ENCODE assay signal across 8 mouse cellular contexts in the genomic region with DNA sequence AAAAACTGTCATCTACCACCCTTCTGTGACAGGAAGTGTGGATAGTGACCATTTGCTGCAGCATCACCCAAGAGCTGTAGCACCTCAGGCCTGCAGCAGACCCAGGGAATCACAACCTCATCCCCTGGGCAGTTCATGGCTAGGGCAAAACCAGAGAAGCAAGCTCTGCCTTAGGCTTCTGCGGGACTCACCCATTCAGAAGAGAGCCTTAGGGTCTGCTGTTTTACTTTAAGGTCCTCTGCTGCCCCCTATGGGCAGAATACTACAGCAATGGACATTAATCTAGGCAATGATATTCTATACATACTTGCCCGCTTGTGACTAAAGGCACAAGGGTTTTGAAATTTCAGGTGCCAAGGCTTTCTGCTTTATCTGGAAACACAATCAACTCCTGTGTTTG. TPM values are rescaled to one million over a fixed set of nuclear protein-coding genes. Genes with fewer than 3 reads are reported as not detected.
DNase-seq lines count a peak whose midpoint lies in the region; ATAC-seq and TF ChIP-seq lines count a peak whose summit lies in the region.

No protein-coding gene starts in this region.

- H3K9ac ChIP-seq in kidney, postnatal 0 days (ENCODE audit: low read depth, low read length): no peak overlapping the region
- no peak overlapping the region for H3K9ac ChIP-seq in liver, adult 2 months (ENCODE audit: low read depth, low read length)
- no peak overlapping the region for H3K9ac ChIP-seq in neural tube, embryonic 12.5 days

- H3K4me1 ChIP-seq in kidney, postnatal 0 days (replicated peaks; ENCODE audit: insufficient read depth, low read length): no peaks in the 10 kb centered on the region
- H3K4me1 ChIP-seq in liver, adult 2 months (ENCODE audit: control insufficient read depth, insufficient read depth, low read length): no peaks in the 10 kb centered on the region
- H3K4me1 ChIP-seq in neural tube, embryonic 12.5 days: no peaks in the 10 kb centered on the region
- peaks cover 6% of the 10 kb centered on the region for H3K4me1 ChIP-seq in testis, adult 2 months (ENCODE audit: control insufficient read depth, insufficient read depth, low read length)

- no peaks in the 10 kb centered on the region for H3K36me3 ChIP-seq in kidney, postnatal 0 days (ENCODE audit: insufficient read depth, low read length)
- no peaks in the 10 kb centered on the region for H3K36me3 ChIP-seq in liver, adult 2 months (ENCODE audit: control insufficient read depth, insufficient read depth, low read length)
- no peaks in the 10 kb centered on the region for H3K36me3 ChIP-seq in neural tube, embryonic 12.5 days
- H3K36me3 ChIP-seq in testis, adult 2 months (ENCODE audit: control insufficient read depth, insufficient read depth, low read length): no peaks in the 10 kb centered on the region

- no peaks in the 10 kb centered on the region for H3K27me3 ChIP-seq in kidney, postnatal 0 days (ENCODE audit: insufficient read depth, low read length)
- no peaks in the 10 kb centered on the region for H3K27me3 ChIP-seq in liver, adult 2 months (ENCODE audit: control insufficient read depth, insufficient read depth, low read length)
- no peaks in the 10 kb centered on the region for H3K27me3 ChIP-seq in neural tube, embryonic 12.5 days (replicated peaks)
- H3K27me3 ChIP-seq in testis, adult 2 months (ENCODE audit: control insufficient read depth, insufficient read depth, low read length): no peaks in the 10 kb centered on the region

- peak; percentile 61 for ATAC-seq in granulocyte monocyte progenitor cell, adult 5-6 weeks (replicated peaks; ENCODE audit: poor library complexity, severe bottlenecking)
- ATAC-seq in kidney, postnatal 0 days (replicated peaks; ENCODE audit: low FRiP score, low read depth): peak; percentile 63
- ATAC-seq in neural tube, embryonic 12.5 days (ENCODE audit: low FRiP score, low read depth): peak; percentile 65; the same call in 1 of the 2 replicates

- TF ChIP-seq CTCF in kidney, postnatal 0 days (IDR thresholded peaks at IDR 0.05; ENCODE audit: low read depth): peak; percentile 84
- no peak for TF ChIP-seq CTCF in liver, adult 2 months (IDR thresholded peaks at IDR 0.05; ENCODE audit: low read depth, low read length)
- TF ChIP-seq CTCF in testis, adult 2 months (IDR thresholded peaks at IDR 0.05; ENCODE audit: control insufficient read depth, insufficient read depth, insufficient replicate concordance, low read depth, low read length): peak; percentile 1; the same call in 1 of the 2 replicates

- no peak overlapping the region for H3K4me2 ChIP-seq in kidney, postnatal 0 days (ENCODE audit: low read length)
- H3K4me2 ChIP-seq in neural tube, embryonic 12.5 days (replicated peaks): no peak overlapping the region

- DNase-seq in 3T3-L1 (ENCODE audit: low read depth, low spot score): peak; percentile 95
- peak; percentile 47 to 86 for DNase-seq in adrenal gland, adult (ENCODE audit: inconsistent age in 2 of 2, low spot score in 1 of 2)
- peak; percentile 96 for DNase-seq in embryo, embryonic 10.5 days (ENCODE audit: low spot score)
- peak; percentile 89 for DNase-seq in kidney, postnatal 0 days (ENCODE audit: low spot score)
- DNase-seq in liver, adult 2 months (ENCODE audit: extremely low read depth, low read depth, low spot score): peak; percentile 30

- no peak for TF ChIP-seq POLR2A in liver, adult 2 months (IDR thresholded peaks at IDR 0.05; ENCODE audit: extremely low read depth, insufficient read depth, low read length)
- no peak for TF ChIP-seq POLR2A in testis, adult 2 months (IDR thresholded peaks at IDR 0.05; ENCODE audit: control insufficient read depth, low read depth, low read length)

- no peak overlapping the region for H3K4me3 ChIP-seq in kidney, postnatal 0 days (replicated peaks; ENCODE audit: low read depth, low read length)
- H3K4me3 ChIP-seq in liver, adult 2 months (ENCODE audit: insufficient read depth, low read depth, low read length): no peak overlapping the region
- no peak overlapping the region for H3K4me3 ChIP-seq in neural tube, embryonic 12.5 days
- H3K4me3 ChIP-seq in testis, adult 2 months (ENCODE audit: control insufficient read depth, low read depth, low read length): peak overlapping the region; percentile 10

- H3K9me3 ChIP-seq in kidney, postnatal 0 days (replicated peaks; ENCODE audit: low read length): no peaks in the 10 kb centered on the region
- no peaks in the 10 kb centered on the region for H3K9me3 ChIP-seq in neural tube, embryonic 12.5 days

- no peak overlapping the region for H3K27ac ChIP-seq in kidney, postnatal 0 days
- no peak overlapping the region for H3K27ac ChIP-seq in liver, adult 2 months (replicated peaks; ENCODE audit: insufficient read depth, low read depth, low read length)
- H3K27ac ChIP-seq in neural tube, embryonic 12.5 days: no peak overlapping the region
- H3K27ac ChIP-seq in testis, adult 2 months (ENCODE audit: control insufficient read depth, insufficient read depth, low read depth, low read length): no peak overlapping the region

- 15% methylated on average over 2 of the region's 2 CpGs for WGBS in kidney, postnatal 0 days
- 9% methylated on average over 2 of the region's 2 CpGs for WGBS in liver, adult 2 months
- 11% methylated on average over 2 of the region's 2 CpGs for WGBS in neural tube, embryonic 12.5 days

- H3K79me2 ChIP-seq in liver, adult 2 months (ENCODE audit: control insufficient read depth, insufficient read depth, low read length): no peaks in the 10 kb centered on the region

RNA-seq across cellular contexts. Expression of a gene that starts 54.4 kb away (rescaled TPM):
- total RNA-seq in granulocyte monocyte progenitor cell, adult 5-6 weeks (2014; fragmentation: Nextera tagmentation): not detected in 2 replicates
- not detected in 2 replicates for total RNA-seq in granulocyte monocyte progenitor cell, adult 5-6 weeks (2017)
- polyA plus RNA-seq in kidney, postnatal 0 days (2015; fragmentation: Nextera tagmentation; extraction: Ambion mirVana): 15.2 and 16.4 TPM in 2 replicates
- total RNA-seq in liver, adult 2 months (2014; rRNA removed): 0.07 TPM in 1 of 2 replicates, not detected in the other
- polyA plus RNA-seq in liver, adult 2 months (2012; rRNA removed): not detected in 2 replicates
- 36.0 and 36.7 TPM in 2 replicates for polyA plus RNA-seq in neural tube, embryonic 12.5 days (2016; fragmentation: Nextera tagmentation; extraction: Ambion mirVana)
- polyA plus RNA-seq in testis, adult 2 months (2012; rRNA removed): 72.9 and 81.4 TPM in 2 replicates

Comparison
In these comparisons a context has a peak if more than half of its experiments do, and no peak if none do; other contexts are left out.
1. DNase-seq: peak in every context shown above with its lines; median percentile 96 in embryo, embryonic 10.5 days; 95 in 3T3-L1; 89 in kidney, postnatal 0 days; 66 in adrenal gland, adult; 30 in liver, adult 2 months.
2. RNA of a gene that starts 54.4 kb away (polyA plus RNA-seq): 72.9 to 81.4 TPM in testis, adult 2 months, 36.0 to 36.7 TPM in neural tube, embryonic 12.5 days and 15.2 to 16.4 TPM in kidney, postnatal 0 days; not detected in liver, adult 2 months; every median in the first group is over 10 times any median in the second.
3. Peak in every context shown above with its lines, with median percentiles within 50 percentile points of each other: ATAC-seq.